Mouse (Mus musculus) 416B (cell line): Measurements from ENCODE around the gene Gorasp2.

Experiments used
- DNase-seq: peaks from one replicate; pipeline ENCODE4 v3.0.0; 2011; ENCODE audit warnings: low read depth

Gene Gorasp2

GRCm38 (mm10) chr2:70742588-70742987 is 81.2 kb downstream of the Gorasp2 start:
- DNase-seq: no peak

- DNase-seq: no peak
These were observed 90.3 kb downstream of the Gorasp2 start for GRCm38 (mm10) chr2:70751655-70752054.

GRCm38 (mm10) chr2:70752149-70752548 is 90.8 kb downstream of the Gorasp2 start:
- DNase-seq: no peak
